Mouse (Mus musculus): Measurements from ENCODE around the gene Alg9. TPM values are rescaled to one million over a fixed set of nuclear protein-coding genes. Genes with fewer than 3 reads are reported as not detected.

Gene Alg9
- 8.5 TPM in 2 replicates for polyA plus RNA-seq (2012; rRNA removed)

DNA sequence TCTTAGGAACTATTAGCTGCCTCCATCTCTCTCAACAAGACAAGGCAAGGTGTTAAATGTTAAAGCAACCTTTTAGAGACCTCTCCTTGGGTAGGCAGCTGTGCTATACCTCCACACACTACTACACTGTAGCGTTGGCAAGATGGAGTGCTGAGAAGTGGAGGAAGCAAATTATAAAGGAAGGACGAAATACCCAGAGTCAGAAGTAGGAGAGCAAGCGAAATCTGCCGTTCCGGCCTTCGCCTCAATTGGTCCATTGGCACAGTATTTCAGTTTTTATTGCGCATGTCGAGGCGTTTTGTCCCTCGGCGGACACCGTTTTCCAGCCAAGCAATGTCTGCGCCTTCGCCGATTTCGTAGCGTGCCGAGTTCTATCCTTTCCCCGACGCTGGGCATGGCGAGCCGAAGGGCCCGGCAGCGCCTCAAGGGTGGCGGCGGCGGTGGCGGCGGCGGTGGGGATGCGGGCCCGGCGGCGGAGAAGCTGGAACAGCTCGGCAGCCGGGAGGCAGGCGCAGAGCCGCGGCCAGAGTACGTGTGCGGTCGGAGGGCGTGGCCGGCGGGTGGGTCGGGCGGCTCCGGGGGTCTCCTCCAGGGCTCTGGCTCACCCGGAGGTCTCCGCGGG, at the start of gene Alg9, which contains the start of gene 1110032A03Rik:
Gene Alg9, plus strand, starts transcription at position 29 of the 622 bp plus-strand sequence.
Gene 1110032A03Rik, minus strand, starts transcription at position 530 of the 622 bp plus-strand sequence.

DNA sequence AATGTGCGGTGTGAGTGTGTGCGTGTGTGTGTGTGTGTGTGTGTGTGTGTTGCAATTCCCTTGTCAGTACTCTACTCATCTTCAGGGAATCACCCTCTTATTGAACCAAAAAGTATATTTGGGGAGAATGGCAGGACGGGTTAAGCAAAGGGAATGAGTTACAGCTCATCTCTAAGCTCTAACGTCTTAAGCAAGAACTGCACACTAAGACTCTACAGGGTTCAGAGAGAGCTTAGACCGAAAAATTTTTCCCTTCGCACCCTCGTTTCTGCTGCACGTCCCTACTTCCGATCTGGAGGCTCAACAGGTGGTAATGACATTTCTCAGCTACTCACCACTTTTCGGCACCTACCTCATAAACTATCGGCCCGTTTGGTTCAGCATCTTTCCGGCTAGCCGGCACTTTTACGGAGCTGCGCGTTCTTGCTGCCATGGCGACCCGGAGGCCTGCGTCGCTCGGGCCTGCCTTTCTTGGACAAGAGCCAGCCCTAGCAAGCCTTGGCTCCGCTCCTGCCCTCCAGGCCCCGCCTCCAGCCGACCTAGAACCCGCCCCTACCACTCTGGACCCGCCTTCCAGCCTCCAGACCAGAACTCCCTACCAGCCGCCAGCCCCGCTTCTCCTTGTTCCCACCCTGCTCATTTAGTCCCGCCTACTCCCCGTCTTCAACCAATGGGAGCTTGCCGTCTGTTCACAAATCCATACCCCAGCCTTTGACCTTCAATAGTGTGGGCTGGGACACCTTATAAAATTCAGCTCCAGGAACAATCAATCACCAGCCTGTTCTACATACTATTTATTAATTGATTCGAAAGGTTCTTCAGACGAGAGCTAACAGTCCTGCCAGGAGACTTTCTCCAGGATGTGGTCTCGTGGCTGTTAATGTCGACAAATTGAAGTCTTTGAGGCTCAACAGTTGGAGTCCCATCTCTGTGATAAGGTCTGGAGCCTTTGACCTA, 35.6 kb upstream of the Alg9 start, which contains the start of gene Dixdc1:
Gene Dixdc1, minus strand, starts transcription at position 604 of the 957 bp plus-strand sequence.

GRCm38 (mm10) chr9:50746214-50746677, 28.6 kb upstream of the Alg9 start, which contains the start of gene 2310030G06Rik:
2310030G06Rik (minus strand) TSS chr9:50746536.

GRCm38 (mm10) chr9:50751323-50751722, 23.5 kb upstream of the Alg9 start, which contains the start of gene Cryab:
Cryab (plus strand) TSS chr9:50751325.

GRCm38 (mm10) chr9:50752054-50752602, 22.7 kb upstream of the Alg9 start, which contains the start of gene Hspb2:
Hspb2 (minus strand) TSS chr9:50752354.

DNA sequence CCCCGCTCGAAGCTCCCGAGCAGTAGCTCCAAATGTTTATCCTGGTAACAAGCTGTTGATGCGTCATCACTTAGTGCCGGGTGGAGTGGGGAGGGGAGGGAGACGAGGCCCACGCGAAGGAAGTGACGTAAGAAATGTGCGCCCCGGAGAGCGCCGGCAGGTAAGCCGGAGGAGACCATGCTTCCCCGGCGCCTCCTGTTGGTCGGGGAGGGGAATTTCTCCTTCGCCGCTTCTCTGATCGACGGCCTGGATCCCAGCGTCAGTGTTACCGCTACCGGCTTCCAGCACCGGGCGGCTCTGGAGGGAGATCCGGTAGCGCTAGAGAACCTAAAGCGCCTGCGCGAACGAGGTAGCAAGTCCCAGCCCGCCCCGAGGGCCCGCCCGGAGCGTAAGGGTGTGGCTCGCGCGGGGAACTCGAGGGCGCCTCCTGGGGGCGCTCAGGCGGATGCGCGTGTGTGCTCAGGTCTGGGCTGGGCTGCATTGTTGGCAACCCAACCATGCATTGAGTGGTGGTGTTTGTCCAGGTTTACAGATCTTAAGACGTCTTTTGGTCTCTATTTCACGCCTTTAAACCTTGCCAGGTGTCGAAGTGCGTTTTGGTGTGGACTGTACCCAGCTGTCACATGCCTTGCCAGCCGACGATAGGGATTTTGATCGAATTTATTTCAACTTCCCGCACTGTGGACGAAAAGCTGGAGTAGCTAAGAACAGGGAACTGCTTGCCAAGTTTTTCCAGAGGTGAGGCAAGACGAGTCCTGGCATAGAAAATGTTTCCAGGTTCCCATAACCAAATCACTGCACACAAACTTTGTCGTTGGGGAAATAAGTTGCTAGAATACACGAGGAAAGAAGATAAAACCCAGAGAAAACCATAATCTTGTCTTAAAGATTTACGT, 6.5 kb upstream of the Alg9 start, which contains the start of gene Fdxacb1:
Gene Fdxacb1, plus strand, starts transcription at position 130 of the 896 bp plus-strand sequence.

GRCm38 (mm10) chr9:50845081-50845480, 70.3 kb downstream of the Alg9 start, which contains the start of gene Ppp2r1b:
Ppp2r1b (plus strand) TSS chr9:50845301.

Other genes with a start within 250 kb of the Alg9 start
- 29.6 and 30.3 TPM in 2 replicates for gene Pts, start 246.3 kb upstream of the Alg9 start, polyA plus RNA-seq (2012; rRNA removed)
- 10.0 and 12.3 TPM in 2 replicates for gene Il18, start 220.2 kb upstream of the Alg9 start, polyA plus RNA-seq (2012; rRNA removed)
- 1.4 and 2.0 TPM in 2 replicates for gene Bco2, start 219.8 kb upstream of the Alg9 start, polyA plus RNA-seq (2012; rRNA removed)
- not detected in 2 replicates for gene Tex12, start 213.7 kb upstream of the Alg9 start, polyA plus RNA-seq (2012; rRNA removed)
- 266 and 282 TPM in 2 replicates for gene Sdhd, start 171.2 kb upstream of the Alg9 start, polyA plus RNA-seq (2012; rRNA removed)
- 159 and 160 TPM in 2 replicates for gene Timm8b, start 171.1 kb upstream of the Alg9 start, polyA plus RNA-seq (2012; rRNA removed)
- gene Pih1d2, start 157.7 kb upstream of the Alg9 start, polyA plus RNA-seq (2012; rRNA removed) = 0.37 and 0.52 TPM in 2 replicates
- 4.4 and 4.5 TPM in 2 replicates for gene Nkapd1, start 157.6 kb upstream of the Alg9 start, polyA plus RNA-seq (2012; rRNA removed)
- gene Dlat, start 115.2 kb upstream of the Alg9 start, polyA plus RNA-seq (2012; rRNA removed) = 15.9 and 18.7 TPM in 2 replicates
- gene Dixdc1, start 35.5 kb upstream of the Alg9 start, polyA plus RNA-seq (2012; rRNA removed) = 3.8 and 4.7 TPM in 2 replicates
- 7.6 and 9.8 TPM in 2 replicates for gene 2310030G06Rik, start 28.5 kb upstream of the Alg9 start, polyA plus RNA-seq (2012; rRNA removed)
- 3.7 and 5.2 TPM in 2 replicates for gene Cryab, start 23.7 kb upstream of the Alg9 start, polyA plus RNA-seq (2012; rRNA removed)
- 1.3 and 1.4 TPM in 2 replicates for gene Hspb2, start 22.7 kb upstream of the Alg9 start, polyA plus RNA-seq (2012; rRNA removed)
- 3.5 and 3.6 TPM in 2 replicates for gene Fdxacb1, start 6.8 kb upstream of the Alg9 start, polyA plus RNA-seq (2012; rRNA removed)
- 22.5 and 25.7 TPM in 2 replicates for gene 1110032A03Rik, start 501 bp downstream of the Alg9 start, polyA plus RNA-seq (2012; rRNA removed)
- gene Ppp2r1b, start 70.3 kb downstream of the Alg9 start, polyA plus RNA-seq (2012; rRNA removed) = 14.1 and 14.4 TPM in 2 replicates
- gene Sik2, start 234.1 kb downstream of the Alg9 start, polyA plus RNA-seq (2012; rRNA removed) = 4.5 and 5.1 TPM in 2 replicates

All from liver, embryonic 18 days (tissue).